In genomic region chr10:67813901-67814300, GRCm38 (mm10) we compare ENCODE assay signal across 27 mouse cellular contexts.
DNase-seq lines count a peak whose midpoint lies in the region; ATAC-seq and TF ChIP-seq lines count a peak whose summit lies in the region.
"Had no signal": no experiment of that assay in that cellular context is flagged by ENCODE, and none has a peak within 500 bp of the region (broad histone marks: within the 10 kb centered on the region; RNA-seq: fewer than 3 reads in every experiment).

No protein-coding gene starts in this region.

- DNase-seq in CH12.LX (ENCODE audit: extremely low read depth), result no peak
- DNase-seq in kidney, postnatal 14 days, result no peak
- no peak for DNase-seq in left cerebral cortex, postnatal 14 days (ENCODE audit: low spot score in 2 of 2)
- DNase-seq in midbrain, embryonic 10.5 days (ENCODE audit: low spot score), result no peak
- DNase-seq: adrenal gland, adult 2 months; adrenal gland, postnatal 10 days; adrenal gland, postnatal 25 days; B cell, adult 2 months; cerebellum, adult 11 months; cerebellum, adult 18-20 months; cerebellum, adult 8-10 months; cerebellum, adult 9-11 months; cerebellum, postnatal 14 days; cerebellum, postnatal 36 days; embryo, embryonic 11 days had no signal

- peaks cover 4% of the 10 kb centered on the region for H3K9me3 ChIP-seq in CH12.LX (replicated peaks; ENCODE audit: low read length)
- no peaks in the 10 kb centered on the region for H3K9me3 ChIP-seq in midbrain, embryonic 15.5 days
- H3K9me3 ChIP-seq in midbrain, embryonic 10.5 days (replicated peaks), result no peaks in the 10 kb centered on the region
- H3K9me3 ChIP-seq: embryonic facial prominence, embryonic 13.5 days had no signal

- H3K36me3 ChIP-seq in CH12.LX (replicated peaks in 1 of 2; ENCODE audit: control insufficient read depth in 1 of 2, insufficient read depth in 1 of 2, low read length in 1 of 2), result no peaks in the 10 kb centered on the region
- no peaks in the 10 kb centered on the region for H3K36me3 ChIP-seq in midbrain, embryonic 15.5 days (replicated peaks)
- H3K36me3 ChIP-seq in midbrain, embryonic 10.5 days, result no peaks in the 10 kb centered on the region
- H3K36me3 ChIP-seq: embryonic facial prominence, embryonic 13.5 days; embryonic facial prominence, embryonic 15.5 days; forebrain, embryonic 10.5 days; forebrain, embryonic 12.5 days had no signal

- dilution Hi-C loops in CH12.LX (cut with MboI; ENCODE audit: extremely low pct_ligation_motif_present, extremely low pct_unique_long_range_greater_than_20kb, low sequenced_read_pairs), result no loop called here

- no peak overlapping the region for H3K4me3 ChIP-seq in CH12.LX (replicated peaks in 1 of 3; ENCODE audit: low read depth in 2 of 3, low read length in 2 of 3, poor library complexity in 1 of 3)
- no peak overlapping the region for H3K4me3 ChIP-seq in midbrain, embryonic 15.5 days
- no peak overlapping the region for H3K4me3 ChIP-seq in midbrain, embryonic 10.5 days
- H3K4me3 ChIP-seq: embryonic facial prominence, embryonic 13.5 days; embryonic facial prominence, embryonic 15.5 days; erythroblast, embryonic 14.5 days; forebrain, embryonic 10.5 days; forebrain, embryonic 12.5 days had no signal

- TF ChIP-seq RAD21 in CH12.LX (IDR thresholded peaks at IDR 0.05; ENCODE audit: low read depth, low read length), result no peak

- intact Hi-C loops in left cerebral cortex, postnatal 14 days (cut with DNase I), result no loop called here

- no peaks in the 10 kb centered on the region for H3K27me3 ChIP-seq in CH12.LX (replicated peaks)
- H3K27me3 ChIP-seq in midbrain, embryonic 15.5 days (replicated peaks), result no peaks in the 10 kb centered on the region
- no peaks in the 10 kb centered on the region for H3K27me3 ChIP-seq in midbrain, embryonic 10.5 days (ENCODE audit: low read depth, poor library complexity, severe bottlenecking)
- H3K27me3 ChIP-seq: embryonic facial prominence, embryonic 13.5 days; embryonic facial prominence, embryonic 15.5 days; forebrain, embryonic 12.5 days had no signal

- H3K79me2 ChIP-seq in CH12.LX (replicated peaks; ENCODE audit: control insufficient read depth, extremely low read depth, insufficient read depth, poor library complexity, severe bottlenecking), result no peaks in the 10 kb centered on the region

- WGBS in midbrain, embryonic 15.5 days, result 80% methylated on average over 4 of the region's 4 CpGs
- 87% methylated on average over 4 of the region's 4 CpGs for WGBS in midbrain, embryonic 10.5 days

- TF ChIP-seq POLR2A in CH12.LX (IDR thresholded peaks at IDR 0.05; ENCODE audit: low read depth, low read length), result no peak

- TF ChIP-seq CTCF in CH12.LX (conservative IDR thresholded peaks at IDR 0.05 in 1 of 2, IDR thresholded peaks at IDR 0.05 in 1 of 2; ENCODE audit: low read depth in 2 of 2, low read length in 2 of 2), result no peak

- no peak for TF ChIP-seq EP300 in CH12.LX (IDR thresholded peaks at IDR 0.05; ENCODE audit: low read length)

- no peaks in the 10 kb centered on the region for H3K4me1 ChIP-seq in CH12.LX (ENCODE audit: control insufficient read depth in 1 of 2, insufficient read depth in 2 of 2)
- H3K4me1 ChIP-seq in midbrain, embryonic 15.5 days, result no peaks in the 10 kb centered on the region
- no peaks in the 10 kb centered on the region for H3K4me1 ChIP-seq in midbrain, embryonic 10.5 days
- H3K4me1 ChIP-seq: forebrain, embryonic 10.5 days; forebrain, embryonic 12.5 days had no signal

- no peak overlapping the region for H3K4me2 ChIP-seq in CH12.LX (ENCODE audit: insufficient read depth, low read depth, poor library complexity, severe bottlenecking)
- no peak overlapping the region for H3K4me2 ChIP-seq in midbrain, embryonic 15.5 days
- H3K4me2 ChIP-seq: embryonic facial prominence, embryonic 13.5 days; embryonic facial prominence, embryonic 15.5 days; forebrain, embryonic 12.5 days had no signal

- no peak overlapping the region for H3K9ac ChIP-seq in CH12.LX (ENCODE audit: insufficient read depth, low read depth)
- H3K9ac ChIP-seq in midbrain, embryonic 15.5 days, result no peak overlapping the region
- H3K9ac ChIP-seq: embryonic facial prominence, embryonic 13.5 days; embryonic facial prominence, embryonic 15.5 days; forebrain, embryonic 12.5 days had no signal

- in situ Hi-C loops in CH12.LX (cut with MboI; ENCODE audit: low pct_ligation_motif_present, low pct_unique_long_range_greater_than_20kb, low sequenced_read_pairs), result no loop called here

- peak; percentile 99 for ATAC-seq in granulocyte monocyte progenitor cell, adult 5-6 weeks (replicated peaks; ENCODE audit: poor library complexity, severe bottlenecking)
- peak; percentile 85 for ATAC-seq in megakaryocyte, adult 5-6 weeks (ENCODE audit: poor library complexity, severe bottlenecking)
- peak; percentile 78 for ATAC-seq in monocyte, adult 5-6 weeks (replicated peaks; ENCODE audit: insufficient number of reproducible peaks, low FRiP score, low TSS enrichment, poor library complexity, severe bottlenecking)
- ATAC-seq in midbrain, embryonic 15.5 days (replicated peaks), result no peak
- ATAC-seq: CD4-positive, CD25-positive, alpha-beta regulatory T cell, adult 4 months; forebrain, embryonic 14.5 days; forebrain, embryonic 16.5 days had no signal

- H3K27ac ChIP-seq in CH12.LX (ENCODE audit: insufficient read depth, low read depth), result no peak overlapping the region
- no peak overlapping the region for H3K27ac ChIP-seq in midbrain, embryonic 15.5 days
- H3K27ac ChIP-seq in midbrain, embryonic 10.5 days (replicated peaks), result no peak overlapping the region
- H3K27ac ChIP-seq: embryonic facial prominence, embryonic 13.5 days; embryonic facial prominence, embryonic 15.5 days; forebrain, embryonic 10.5 days; forebrain, embryonic 12.5 days had no signal

TF ChIP-seq in CH12.LX, 34 proteins besides CTCF, POLR2A, EP300 and RAD21:
- TF ChIP-seq TCF12 (IDR thresholded peaks at IDR 0.05; ENCODE audit: low read depth, low read length) (no peak), ELF1 (IDR thresholded peaks at IDR 0.05; ENCODE audit: low read depth, low read length) (no peak), JUN (IDR thresholded peaks at IDR 0.05; ENCODE audit: insufficient read depth, low read depth, low read length) (no peak), ZKSCAN1 (IDR thresholded peaks at IDR 0.05; ENCODE audit: borderline replicate concordance, low read depth, low read length) (no peak), HCFC1 (IDR thresholded peaks at IDR 0.05; ENCODE audit: low read depth, low read length) (peak; percentile 76), PAX5 (IDR thresholded peaks at IDR 0.05; ENCODE audit: low read length) (no peak), IRF4 (IDR thresholded peaks at IDR 0.05; ENCODE audit: low read depth, low read length) (0 out of 2 replicates have a peak, but pooled peaks have one; percentile 13), SMC3 (IDR thresholded peaks at IDR 0.05; ENCODE audit: low read depth, low read length) (no peak), TBP (conservative IDR thresholded peaks at IDR 0.05; ENCODE audit: low read depth, low read length) (no peak), NRF1 (IDR thresholded peaks at IDR 0.05; ENCODE audit: low read depth, low read length) (no peak)
